Mouse (Mus musculus) skeletal muscle tissue, adult 2 months (tissue): ENCODE data around the gene Slfn9.
"Not testable (repeated sequence)": the region's sequence is repeated elsewhere in the genome, so short reads cannot be mapped to it uniquely, and the experiment has no call there.

Source experiments
- DNase-seq: peaks from one replicate; pipeline ENCODE4 v3.0.0-alpha.2; 2012; ENCODE audit warnings: low read depth, low spot score

Gene Slfn9

DNA sequence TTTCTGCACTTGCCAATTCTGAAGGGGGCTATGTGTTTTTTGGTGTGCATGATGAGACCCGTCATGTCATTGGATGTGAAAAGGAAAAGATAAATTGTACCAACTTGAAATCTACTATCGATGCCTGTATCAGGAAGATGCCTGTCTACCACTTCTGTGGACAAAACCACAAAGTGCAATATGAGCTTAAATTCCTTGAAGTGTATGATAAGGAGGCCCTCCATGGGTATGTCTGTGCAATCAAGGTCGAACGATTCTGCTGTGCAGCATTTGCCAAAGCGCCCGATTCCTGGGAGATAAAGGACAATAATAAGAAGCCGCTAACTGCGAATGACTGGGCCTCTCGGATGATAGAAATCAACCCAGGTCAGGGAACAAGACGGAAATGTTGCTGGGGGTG, 34.7 kb downstream of the Slfn9 start:
- no peak for DNase-seq

DNA sequence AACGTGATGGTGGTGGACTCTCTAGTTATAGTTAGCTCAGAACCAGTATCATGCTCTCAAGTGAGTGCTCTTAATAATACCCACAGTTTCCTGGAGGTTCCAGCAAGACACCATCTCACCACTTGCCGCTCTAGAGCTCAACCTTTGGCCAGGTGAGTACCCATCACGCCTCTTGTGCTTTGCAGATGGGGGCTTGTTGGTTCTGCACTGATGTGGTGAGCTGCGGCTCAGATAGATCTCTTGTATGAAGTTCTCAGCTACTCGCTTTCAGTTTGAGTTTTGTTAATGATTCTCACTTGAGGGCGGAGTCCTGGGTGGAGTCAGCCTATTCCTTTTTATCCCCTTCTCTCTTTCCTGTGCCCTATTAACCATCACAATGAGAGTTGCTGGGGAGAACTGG, 37.0 kb downstream of the Slfn9 start:
- no peak for DNase-seq

DNA sequence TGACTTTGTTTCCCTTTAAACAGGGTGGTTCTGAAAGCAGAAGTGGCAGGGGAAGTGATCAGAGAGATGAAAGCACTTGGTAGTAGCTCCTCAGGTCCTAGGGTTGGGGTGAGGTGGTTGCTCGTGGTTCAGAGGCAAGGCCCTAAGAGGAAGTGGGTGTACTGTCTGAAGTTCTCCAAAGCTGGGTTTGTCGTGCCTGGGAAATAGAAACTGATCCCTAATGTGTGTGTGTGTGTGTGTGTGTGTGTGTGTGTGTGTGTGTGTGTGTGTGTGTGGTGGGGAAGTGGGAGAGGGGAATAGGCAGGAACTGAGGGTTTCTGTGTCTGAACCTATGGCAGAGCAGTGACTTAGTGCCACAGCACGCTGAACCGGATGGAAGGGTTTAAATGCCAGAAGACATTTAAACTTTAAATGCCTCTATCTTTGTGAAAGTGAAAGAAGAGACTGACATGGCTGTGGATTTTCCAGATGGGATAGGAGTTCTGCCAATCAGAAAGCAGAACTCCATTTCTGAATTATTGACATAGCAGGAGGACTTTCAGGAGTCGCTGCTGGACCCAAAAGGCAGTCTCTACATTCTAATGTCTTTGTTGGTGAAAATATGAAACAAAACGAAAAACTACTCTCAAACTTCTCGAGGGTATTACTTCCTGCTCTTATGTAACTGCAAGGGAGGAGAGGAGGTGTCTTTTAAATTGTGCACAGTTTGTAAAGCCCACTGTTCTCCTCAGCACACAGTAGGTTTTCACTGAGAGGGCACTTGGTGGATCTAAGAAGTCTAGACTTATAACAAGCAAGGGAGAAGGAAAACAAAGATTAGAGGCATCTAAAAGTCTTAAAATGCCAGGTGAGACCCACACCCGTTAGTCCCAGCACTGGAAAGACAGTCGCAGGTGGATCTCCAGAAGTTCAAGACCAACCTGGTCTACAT, 38.8 kb downstream of the Slfn9 start:
- peak; percentile 50 for DNase-seq

DNA sequence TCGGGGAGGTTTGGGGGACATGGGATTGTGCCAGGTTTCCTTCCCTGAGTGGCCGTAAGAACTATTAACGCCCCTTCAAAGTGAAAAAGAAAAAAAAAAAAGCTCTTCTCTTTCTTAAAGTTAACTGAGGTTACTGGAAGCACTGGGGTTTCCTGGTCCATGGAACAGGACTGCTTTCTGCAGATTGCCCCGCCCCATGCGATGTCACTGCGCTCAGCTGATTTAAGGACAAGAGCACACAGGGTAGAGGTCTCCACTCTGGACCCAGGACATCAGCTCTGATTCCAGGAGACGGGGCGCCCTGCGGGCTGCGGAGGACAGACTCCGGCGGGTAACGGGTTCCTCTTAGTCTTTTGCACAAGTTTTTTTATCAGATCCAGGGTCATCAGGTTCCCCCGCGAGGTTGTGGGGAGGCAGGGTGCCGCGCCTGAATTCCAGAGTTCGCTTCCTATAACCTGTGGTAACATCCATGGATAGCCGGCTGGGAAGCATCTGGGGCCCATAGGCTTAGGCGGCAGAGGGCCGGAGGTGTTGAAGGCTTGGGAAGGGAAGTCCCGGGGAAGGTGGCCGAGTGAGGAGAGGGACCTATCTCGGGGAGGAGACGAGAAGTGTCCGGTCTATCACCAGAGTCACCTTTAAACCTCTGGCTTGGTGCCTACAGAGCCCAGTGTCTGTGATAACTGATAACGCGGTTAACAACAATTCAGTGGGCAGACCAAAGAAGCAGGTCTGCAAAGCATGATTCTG, 39.6 kb downstream of the Slfn9 start:
- peak; percentile 72 for DNase-seq

DNA sequence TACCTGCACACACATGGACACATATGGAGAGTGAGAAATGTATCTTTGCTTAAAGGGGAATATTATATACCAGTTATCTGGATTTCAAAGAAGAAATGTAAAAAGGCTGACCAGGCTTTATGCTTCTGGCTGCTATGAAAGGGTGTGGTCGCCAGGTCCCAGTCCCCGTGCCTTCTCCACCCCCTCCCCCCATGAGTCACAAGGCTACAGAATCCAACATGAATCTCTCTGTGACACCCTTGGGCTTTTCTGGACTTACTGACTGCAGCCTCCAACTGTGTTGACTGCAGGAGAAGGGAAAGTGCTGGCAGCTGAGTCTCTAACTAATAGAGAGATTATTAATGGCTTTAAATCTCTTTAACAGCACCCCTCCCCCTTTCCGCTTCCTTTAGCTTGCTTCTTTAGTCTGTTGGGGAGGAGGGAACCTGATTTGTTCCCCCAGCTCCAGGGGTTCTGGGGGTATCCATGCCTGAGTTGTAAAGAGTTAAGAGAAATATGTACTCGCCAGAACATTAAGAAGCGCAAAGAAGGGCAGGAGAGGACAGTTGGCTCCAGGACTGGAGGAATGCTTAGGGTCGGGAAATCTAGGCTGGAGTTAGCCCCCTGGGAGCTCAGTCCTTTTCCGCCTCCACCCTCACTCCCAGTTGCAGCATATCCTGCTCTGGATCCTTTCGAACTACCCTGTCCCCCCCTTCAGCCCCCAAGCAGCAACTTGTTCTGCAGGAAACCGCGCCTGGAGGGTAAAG, 40.7 kb downstream of the Slfn9 start, which contains the start of gene Slfn5:
Gene Slfn5, plus strand, starts transcription at position 614 of the 746 bp plus-strand sequence.
- DNase-seq, result peak; percentile 74

DNA sequence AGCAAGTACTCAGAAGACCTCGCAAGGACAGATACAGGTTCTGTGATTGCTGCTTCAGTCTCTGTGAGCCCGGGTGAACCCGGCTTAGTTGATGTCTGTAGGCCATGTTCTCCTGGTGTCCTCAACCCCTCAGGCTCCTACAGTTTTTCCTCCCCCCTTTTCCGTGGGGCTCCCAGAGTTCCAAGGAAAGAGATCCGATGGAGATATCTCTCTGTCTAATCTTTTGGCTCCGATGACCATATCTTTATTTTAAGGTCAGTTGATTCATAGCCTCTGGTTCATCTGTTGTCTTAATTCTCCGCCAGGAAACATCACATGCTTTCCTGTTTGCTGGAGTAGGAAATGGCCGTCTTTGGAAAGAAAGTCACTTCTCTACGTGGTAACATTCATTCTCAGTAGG, 42.6 kb downstream of the Slfn9 start:
- DNase-seq, result no peak

DNA sequence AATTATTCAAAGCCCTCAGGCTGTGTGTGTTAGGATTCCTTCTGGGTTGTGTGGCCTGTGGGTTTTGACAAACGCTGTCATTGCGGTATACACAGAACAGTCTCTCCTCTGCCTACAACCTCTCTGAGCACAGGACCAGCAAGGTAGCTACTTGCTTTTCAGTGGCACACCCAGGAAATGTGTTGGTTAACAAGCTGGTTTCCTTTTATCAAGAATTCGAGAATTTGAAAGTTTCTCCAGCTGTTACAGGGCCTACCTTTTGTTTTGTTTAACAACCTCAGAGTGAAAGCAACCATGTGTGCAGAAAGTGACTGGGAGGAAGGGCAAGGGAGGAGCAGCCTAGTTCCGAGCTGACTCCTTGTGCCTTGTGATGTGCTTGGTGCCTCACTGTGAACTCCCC, 44.2 kb downstream of the Slfn9 start:
- DNase-seq, result no peak

DNA sequence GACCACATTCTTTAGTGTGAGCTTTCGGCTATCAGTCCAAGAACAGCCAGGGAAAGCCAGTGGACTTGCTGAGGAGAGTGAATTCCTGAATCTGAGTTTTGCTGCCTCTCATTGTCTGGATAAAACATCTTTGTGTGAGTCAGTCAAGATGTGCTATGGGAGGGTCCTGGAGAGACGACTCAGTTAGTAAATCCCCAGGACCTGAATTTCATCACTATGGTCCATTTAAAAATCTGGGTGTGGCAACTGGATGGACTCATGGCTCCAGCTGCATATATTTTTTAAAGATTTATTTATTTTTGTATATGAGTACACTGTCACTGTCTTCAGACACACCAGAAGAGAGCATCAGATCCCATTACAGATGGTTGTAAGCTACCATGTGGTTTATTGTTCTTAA, 46.0 kb downstream of the Slfn9 start:
- peak; percentile 26 for DNase-seq

DNA sequence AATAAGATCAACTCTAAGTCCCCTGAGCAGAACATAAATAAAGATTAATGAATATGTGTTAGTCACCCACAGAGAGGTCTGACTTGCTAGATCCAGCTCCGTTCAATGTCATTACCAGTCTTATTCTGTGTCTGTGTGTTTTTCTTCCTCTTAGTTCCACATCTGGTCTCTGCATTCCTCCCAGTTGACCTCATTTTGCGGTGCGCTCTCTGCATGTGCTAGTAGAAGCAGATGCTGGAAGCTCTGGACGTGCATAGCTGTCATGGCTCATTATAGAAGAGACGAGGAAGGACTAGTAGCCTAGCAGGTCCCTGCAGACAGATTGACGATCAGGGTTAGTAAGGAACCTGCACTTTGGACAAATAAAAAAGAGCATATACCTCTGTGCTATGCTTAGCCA, 48.3 kb downstream of the Slfn9 start:
- no peak for DNase-seq

DNA sequence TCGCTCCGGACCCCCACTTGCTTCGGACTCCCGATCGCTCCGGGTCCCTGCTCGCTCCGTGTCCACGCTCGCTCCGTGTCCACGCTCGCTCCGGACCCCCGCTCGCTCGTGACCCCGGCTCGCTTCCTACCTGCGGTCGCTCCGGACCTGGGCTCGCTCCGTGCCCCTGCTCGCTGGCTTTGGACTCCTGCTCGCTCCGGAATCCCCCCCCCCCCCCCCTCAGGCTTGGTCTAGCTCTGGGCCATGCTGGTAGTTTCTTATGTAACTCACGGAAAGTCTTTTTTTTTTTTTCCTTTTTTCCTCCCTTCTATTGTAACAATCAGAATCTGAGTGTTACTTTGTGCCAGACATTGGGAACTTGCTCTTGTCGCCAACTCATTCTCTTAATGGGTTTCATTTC, 58.4 kb downstream of the Slfn9 start:
- DNase-seq, result no peak

DNA sequence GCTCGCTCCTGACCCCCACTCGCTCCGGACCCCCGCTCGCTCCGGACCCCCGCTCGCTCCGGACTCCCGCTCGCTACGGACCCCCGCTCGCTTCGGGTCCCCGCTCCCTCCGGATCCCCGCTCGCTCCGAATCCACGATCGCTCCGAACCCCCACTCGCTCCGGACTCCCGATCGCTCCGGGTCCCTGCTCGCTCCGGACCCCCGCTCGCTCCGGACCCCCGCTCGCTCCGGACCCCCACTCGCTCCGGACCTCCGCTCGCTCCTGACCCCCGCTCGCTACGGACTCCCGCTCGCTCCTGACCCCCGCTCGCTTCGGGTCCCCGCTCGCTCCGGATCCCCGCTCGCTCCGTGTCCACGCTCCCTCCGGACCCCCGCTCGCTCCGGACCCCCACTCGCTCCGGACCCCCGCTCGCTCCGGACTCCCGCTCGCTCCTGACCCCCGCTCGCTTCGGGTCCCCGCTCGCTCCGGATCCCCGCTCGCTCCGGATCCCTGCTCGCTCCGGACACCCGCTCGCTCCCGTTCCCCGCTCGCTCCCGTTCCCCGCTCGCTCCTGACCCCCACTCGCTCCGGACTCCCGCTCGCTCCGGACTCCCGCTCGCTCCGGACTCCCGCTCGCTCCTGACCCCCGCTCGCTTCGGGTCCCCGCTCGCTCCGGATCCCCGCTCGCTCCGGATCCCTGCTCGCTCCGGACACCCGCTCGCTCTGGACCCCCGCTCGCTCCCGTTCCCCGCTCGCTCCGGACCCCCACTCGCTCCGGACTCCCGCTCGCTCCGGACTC, 59.8 kb downstream of the Slfn9 start:
- DNase-seq, result not testable (repeated sequence)

DNA sequence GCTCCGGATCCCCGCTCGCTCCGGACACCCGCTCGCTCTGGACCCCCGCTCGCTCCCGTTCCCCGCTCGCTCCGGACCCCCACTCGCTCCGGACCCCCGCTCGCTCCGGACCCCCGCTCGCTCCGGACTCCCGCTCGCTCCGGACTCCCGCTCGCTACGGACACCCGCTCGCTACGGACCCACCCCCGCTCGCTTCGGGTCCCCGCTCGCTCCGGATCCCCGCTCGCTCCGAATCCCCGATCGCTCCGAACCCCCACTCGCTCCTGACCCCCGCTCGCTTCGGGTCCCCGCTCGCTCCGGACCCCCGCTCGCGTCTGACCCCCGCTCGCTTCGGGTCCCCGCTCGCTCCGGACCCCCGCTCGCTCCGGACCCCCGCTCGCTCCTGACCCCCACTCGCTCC, 60.5 kb downstream of the Slfn9 start:
- not testable (repeated sequence) for DNase-seq

DNA sequence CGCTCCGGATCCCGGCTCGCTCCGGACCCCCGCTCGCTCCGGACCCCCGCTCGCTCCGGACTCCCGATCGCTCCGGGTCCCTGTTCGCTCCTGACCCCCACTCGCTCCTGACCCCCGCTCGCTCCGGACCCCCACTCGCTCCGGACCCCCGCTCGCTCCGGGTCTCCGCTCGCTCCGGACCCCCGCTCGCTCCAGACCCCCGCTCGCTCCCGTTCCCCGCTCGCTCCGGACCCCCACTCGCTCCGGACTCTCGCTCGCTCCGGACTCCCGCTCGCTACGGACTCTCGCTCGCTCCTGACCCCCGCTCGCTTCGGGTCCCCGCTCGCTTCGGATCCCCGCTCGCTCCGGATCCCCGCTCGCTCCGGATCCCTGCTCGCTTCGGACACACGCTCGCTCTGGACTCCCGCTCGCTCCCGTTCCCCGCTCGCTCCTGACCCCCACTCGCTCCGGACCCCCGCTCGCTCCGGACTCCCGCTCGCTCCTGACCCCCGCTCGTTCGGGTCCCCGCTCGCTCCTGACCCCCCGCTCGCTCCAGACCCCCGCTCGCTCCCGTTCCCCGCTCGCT, 61.2 kb downstream of the Slfn9 start:
- not testable (repeated sequence) for DNase-seq

DNA sequence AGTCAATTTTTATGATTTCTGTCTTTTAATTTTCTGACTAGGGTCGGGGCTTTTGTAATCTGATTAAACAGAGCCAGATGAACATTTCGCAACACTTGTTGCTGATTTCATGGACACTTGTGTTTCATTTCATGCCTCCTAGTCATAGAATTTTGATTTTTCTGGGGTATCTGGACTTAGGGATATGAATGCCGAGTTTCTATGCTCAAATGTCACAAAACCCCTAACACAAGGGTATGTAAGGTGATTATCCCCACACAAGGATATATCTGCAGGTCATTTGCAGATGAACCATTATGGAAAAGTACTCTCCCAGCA, 62.0 kb downstream of the Slfn9 start:
- no peak for DNase-seq

DNA sequence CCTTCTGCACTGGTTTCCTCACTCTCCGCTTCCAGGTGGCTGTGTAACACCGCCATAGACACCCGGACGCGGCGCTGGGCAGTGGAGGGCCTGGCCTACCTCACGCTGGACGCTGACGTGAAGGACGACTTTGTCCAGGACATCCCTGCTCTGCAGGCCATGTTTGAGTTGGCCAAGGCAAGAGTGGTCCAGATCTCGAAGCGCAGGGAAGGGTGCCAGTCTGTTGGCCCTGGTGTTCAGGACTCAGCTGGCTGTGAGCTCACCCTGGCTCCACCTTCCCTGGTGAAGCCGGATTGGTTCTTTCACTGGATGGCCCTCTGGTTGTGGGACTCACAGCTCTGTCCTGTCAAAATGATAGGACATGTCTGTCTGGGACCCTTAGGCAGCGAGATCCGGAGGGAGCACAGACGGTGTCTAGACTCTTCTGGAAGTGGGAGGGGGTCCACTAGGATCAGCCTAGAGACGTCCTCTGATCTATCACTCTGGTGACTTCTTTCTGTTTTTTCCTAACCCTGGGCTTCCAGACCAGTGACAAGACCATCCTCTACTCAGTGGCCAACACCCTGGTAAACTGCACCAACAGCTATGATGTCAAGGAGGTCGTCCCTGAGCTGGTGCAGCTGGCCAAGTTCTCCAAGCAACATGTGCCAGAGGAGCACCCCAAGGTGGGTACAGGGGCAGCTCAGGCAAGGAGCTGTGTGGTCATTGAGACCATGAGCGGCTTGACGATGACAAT, 62.6 kb downstream of the Slfn9 start:
- no peak for DNase-seq
